Mouse (Mus musculus) testis, postnatal 14 days (tissue): ENCODE data around the gene Selenok.

ENCODE experiments used
- DNase-seq: peaks from one replicate; pipeline ENCODE4 v3.0.0; 2021; ENCODE audit warnings: low spot score

Selenok gene

GRCm38 (mm10) chr14:29968075-29968821 is at the start of gene Selenok:
Selenok (plus strand) TSS chr14:29968308.
- DNase-seq, result peak; percentile 98

GRCm38 (mm10) chr14:29928966-29929365 is 39.1 kb upstream of the Selenok start:
- no peak for DNase-seq

GRCm38 (mm10) chr14:29935516-29935915 is 32.6 kb upstream of the Selenok start:
- no peak for DNase-seq

- DNase-seq, result no peak
Observed at GRCm38 (mm10) chr14:29937466-29937865, 30.6 kb upstream of the Selenok start.

- no peak for DNase-seq
Observed at GRCm38 (mm10) chr14:29939600-29940312, 28.4 kb upstream of the Selenok start.

GRCm38 (mm10) chr14:29940313-29940812 is 27.7 kb upstream of the Selenok start:
- no peak for DNase-seq

- DNase-seq, result no peak
Observed at GRCm38 (mm10) chr14:29940877-29941276, 27.2 kb upstream of the Selenok start.

GRCm38 (mm10) chr14:29946761-29947309 is 21.3 kb upstream of the Selenok start:
- no peak for DNase-seq

GRCm38 (mm10) chr14:29950805-29951204 is 17.3 kb upstream of the Selenok start:
- DNase-seq, result no peak

- no peak for DNase-seq
Observed at GRCm38 (mm10) chr14:29957393-29957792, 10.7 kb upstream of the Selenok start.

- no peak for DNase-seq
Observed at GRCm38 (mm10) chr14:29967611-29968010, 497 bp upstream of the Selenok start.

- no peak for DNase-seq
Observed at GRCm38 (mm10) chr14:29971446-29971845, 3.3 kb downstream of the Selenok start.

GRCm38 (mm10) chr14:29971993-29972392 is 3.9 kb downstream of the Selenok start:
- DNase-seq, result no peak

GRCm38 (mm10) chr14:29976927-29977326 is 8.8 kb downstream of the Selenok start:
- DNase-seq, result no peak

- DNase-seq, result peak; percentile 91
Observed at GRCm38 (mm10) chr14:29978254-29979204, 10.4 kb downstream of the Selenok start, which contains the start of gene Actr8. Actr8 (plus strand) TSS chr14:29978337.

- DNase-seq, result no peak
Observed at GRCm38 (mm10) chr14:29980447-29981205, 12.5 kb downstream of the Selenok start.

- no peak for DNase-seq
Observed at GRCm38 (mm10) chr14:29986096-29986495, 18.0 kb downstream of the Selenok start.

- DNase-seq, result no peak
Observed at GRCm38 (mm10) chr14:29987276-29987675, 19.2 kb downstream of the Selenok start.

- no peak for DNase-seq
Observed at GRCm38 (mm10) chr14:29987739-29988138, 19.6 kb downstream of the Selenok start.

GRCm38 (mm10) chr14:29988337-29988736 is 20.2 kb downstream of the Selenok start:
- DNase-seq, result no peak

- DNase-seq, result no peak
Observed at GRCm38 (mm10) chr14:29994976-29995375, 26.9 kb downstream of the Selenok start.
